Mouse (Mus musculus) heart, embryonic 14.5 days (tissue): ENCODE results near the gene Trim8. TPM values are rescaled to one million over a fixed set of nuclear protein-coding genes. Genes with fewer than 3 reads are reported as not detected.

Experiments used
- ATAC-seq: fragments of 200-750 bp; cut with Nextera tagmentation; 2 replicates; pipeline ENCODE4 v1.8.0; 2017; ENCODE audit warnings: low read depth, moderate TSS enrichment; ENCODE audit not compliant: insufficient number of reproducible peaks, insufficient read depth, low FRiP score
- H3K27ac ChIP-seq, 2 experiments: fragments of 200-500 bp in 1 of 2; fragments of 300-500 bp in 1 of 2; sonication (generic) in 1 of 2; replicated peaks in 1 of 2; 2 replicates each; pipeline ENCODE4 v1.5.1; 2012 to 2014; ENCODE audit warnings: low read depth in 2 of 2, low read length in 2 of 2, control low read depth in 1 of 2, mild to moderate bottlenecking in 1 of 2, mixed read lengths in 1 of 2; ENCODE audit not compliant: control insufficient read depth in 1 of 2, insufficient read depth in 1 of 2
- H3K27me3 ChIP-seq: fragments of 300-500 bp; sonication (generic); 2 replicates; pipeline ENCODE4 v1.6.1; 2014; ENCODE audit warnings: mild to moderate bottlenecking, low read length, control low read depth; ENCODE audit not compliant: control insufficient read depth, insufficient read depth
- H3K36me3 ChIP-seq: fragments of 300-500 bp; sonication (generic); 2 replicates; pipeline ENCODE4 v1.6.1; 2014; ENCODE audit warnings: mild to moderate bottlenecking, control low read depth, low read length, mixed read lengths; ENCODE audit not compliant: control insufficient read depth, insufficient read depth
- H3K4me1 ChIP-seq, 2 experiments: fragments of 200-500 bp in 1 of 2; fragments of 300-500 bp in 1 of 2; sonication (generic) in 1 of 2; 2 replicates each; pipeline ENCODE4 v1.6.1; 2012 to 2014; ENCODE audit warnings: low read length in 2 of 2, control low read depth in 1 of 2, mixed read lengths in 1 of 2; ENCODE audit not compliant: control insufficient read depth in 2 of 2, insufficient read depth in 2 of 2
- H3K4me2 ChIP-seq: fragments of 300-500 bp; sonication (generic); 2 replicates; pipeline ENCODE4 v1.6.1; 2014; ENCODE audit warnings: mild to moderate bottlenecking, low read length
- H3K4me3 ChIP-seq, 2 experiments: fragments of 200-500 bp in 1 of 2; fragments of 300-500 bp in 1 of 2; sonication (generic) in 1 of 2; 2 replicates each; pipeline ENCODE4 v1.5.1; 2012 to 2014; ENCODE audit warnings: low read length in 2 of 2, mild to moderate bottlenecking in 2 of 2, control low read depth in 1 of 2, low read depth in 1 of 2, moderate library complexity in 1 of 2; ENCODE audit not compliant: control insufficient read depth in 1 of 2, insufficient read depth in 1 of 2
- H3K9ac ChIP-seq: fragments of 300-500 bp; sonication (generic); 2 replicates; pipeline ENCODE4 v1.6.1; 2014; ENCODE audit warnings: mild to moderate bottlenecking, low read length
- H3K9me3 ChIP-seq: fragments of 300-500 bp; sonication (generic); 2 replicates; pipeline ENCODE4 v1.6.1; 2016; ENCODE audit warnings: low read length, control low read depth; ENCODE audit not compliant: control insufficient read depth
- WGBS: fragments of 180-500 bp; shearing (Covaris S2); extraction: QIAGEN DNeasy Blood & Tissue Kit; methylation state at CpG from one replicate; pipeline ENCODE4 v1.1.7; 2014; 5-methylcytosine and 5-hydroxymethylcytosine counted together
- polyA plus RNA-seq: library from polyadenylated mRNA; unstranded; fragments of >200 nt; fragmentation: Nextera tagmentation; extraction: Ambion mirVana; gene quantifications from 2 replicates; pipeline ENCODE4 v1.2.1, GENCODE M21; 2014

Trim8 gene
- polyA plus RNA-seq, 1 experiment from 2014 or later: 23.4 TPM

DNA sequence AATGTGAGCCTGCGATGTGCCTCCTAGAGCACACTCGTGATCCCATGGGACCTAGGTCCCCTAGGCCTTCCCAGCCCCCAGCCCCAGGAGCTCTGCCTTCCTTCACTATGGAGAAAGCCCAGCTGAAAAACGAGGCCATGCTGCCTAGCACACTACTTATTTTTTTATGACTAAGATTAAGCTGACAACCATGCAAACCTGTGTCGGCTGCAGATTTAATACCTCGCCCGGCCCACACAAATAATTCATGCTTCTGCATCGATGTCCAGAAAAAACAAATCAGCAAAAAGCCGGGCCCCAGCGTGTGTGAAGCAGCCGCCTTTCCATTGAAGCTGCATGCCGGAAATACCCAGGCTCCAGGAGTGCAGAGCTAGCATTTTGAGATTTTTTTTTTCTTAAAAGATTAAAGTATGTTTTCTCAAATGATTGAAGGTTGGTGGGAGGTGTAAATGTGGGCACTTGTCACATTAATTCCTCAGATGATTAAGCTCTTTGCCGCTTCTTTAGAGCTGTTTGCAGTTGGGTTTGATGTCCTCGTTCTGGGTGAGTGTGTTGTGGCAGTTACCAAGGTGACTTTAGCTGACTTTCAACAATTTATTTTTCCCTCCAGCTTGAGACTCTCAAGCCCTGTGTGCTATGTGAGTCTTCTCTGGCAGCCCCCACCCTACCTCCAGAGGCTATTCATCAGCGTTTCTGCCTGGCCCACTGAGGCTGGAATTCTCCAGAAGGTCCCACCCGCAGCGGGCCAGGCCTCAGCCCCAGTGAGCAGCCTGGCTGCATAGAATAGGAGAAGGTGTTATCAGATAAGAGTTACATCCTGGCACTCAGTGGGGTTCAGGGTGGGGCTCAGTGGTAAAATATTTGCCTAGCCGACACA is 30.9 kb upstream of the Trim8 start:
- no peaks in the 10 kb centered on the region for H3K9me3 ChIP-seq
- WGBS: 30% methylated on average over 17 of the region's 17 CpGs
- H3K9ac ChIP-seq: peak overlapping the region; percentile 27; the same call in 1 of the 2 replicates
- no peak for ATAC-seq
- peak overlapping the region; percentile 49 to 66 for H3K27ac ChIP-seq
- H3K36me3 ChIP-seq: peaks cover 30% of the 10 kb centered on the region
- no peak overlapping the region for H3K4me2 ChIP-seq
- no peaks in the 10 kb centered on the region for H3K27me3 ChIP-seq
- H3K4me1 ChIP-seq: peaks cover 22 to 25% of the 10 kb centered on the region in 2 experiments
- H3K4me3 ChIP-seq: no peak overlapping the region

DNA sequence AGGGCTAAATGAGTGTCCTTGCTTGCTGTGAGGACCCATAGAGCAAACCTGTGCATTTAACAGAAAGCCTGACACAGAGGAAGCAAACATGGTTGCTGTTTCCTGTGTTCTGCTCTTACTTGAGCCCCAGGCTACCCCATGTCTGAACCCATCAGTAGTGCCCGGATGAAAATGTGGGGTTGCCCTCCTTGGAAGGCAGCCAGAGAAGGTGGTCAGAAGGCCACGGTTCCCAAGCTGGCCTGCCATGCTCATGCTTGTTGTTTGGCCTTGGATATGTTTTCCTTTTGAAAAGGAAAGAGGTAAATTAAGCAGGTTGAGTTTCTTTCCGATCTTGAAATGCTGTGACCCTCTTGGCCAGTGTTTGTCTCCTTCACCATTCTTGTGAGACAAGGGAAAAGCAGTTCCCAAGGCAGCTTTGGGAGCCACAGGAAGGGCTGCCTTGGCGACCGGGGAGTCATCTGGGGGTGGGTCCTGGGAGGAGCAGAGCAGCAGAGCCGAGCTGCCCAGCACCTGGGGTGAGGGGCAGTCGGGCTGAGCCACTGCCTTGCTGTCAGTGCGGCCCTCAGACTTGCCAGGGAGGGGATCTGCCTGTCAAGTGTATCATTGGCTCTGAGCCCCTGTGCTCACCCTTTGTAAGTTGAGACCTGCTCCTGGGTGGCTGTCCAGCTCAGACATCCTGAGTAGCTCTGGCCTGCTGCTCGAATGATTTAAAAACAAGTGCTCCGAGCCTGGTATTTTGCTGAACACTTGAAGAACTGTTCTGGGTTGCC is 30.0 kb upstream of the Trim8 start:
- ATAC-seq: peak; percentile 9; the same call in 1 of the 2 replicates
- Histone ChIP-seq H3K36me3 (peaks cover 35% of the 10 kb centered on the region), H3K4me2 (no peak overlapping the region), H3K4me1 (peaks cover 22 to 25% of the 10 kb centered on the region in 2 experiments), H3K27me3 (no peaks in the 10 kb centered on the region), H3K9me3 (no peaks in the 10 kb centered on the region), H3K27ac (peak overlapping the region; percentile 49 to 66), H3K4me3 (no peak overlapping the region), H3K9ac (peak overlapping the region; percentile 28; the same call in 1 of the 2 replicates)
- 10% methylated on average over 10 of the region's 10 CpGs for WGBS

DNA sequence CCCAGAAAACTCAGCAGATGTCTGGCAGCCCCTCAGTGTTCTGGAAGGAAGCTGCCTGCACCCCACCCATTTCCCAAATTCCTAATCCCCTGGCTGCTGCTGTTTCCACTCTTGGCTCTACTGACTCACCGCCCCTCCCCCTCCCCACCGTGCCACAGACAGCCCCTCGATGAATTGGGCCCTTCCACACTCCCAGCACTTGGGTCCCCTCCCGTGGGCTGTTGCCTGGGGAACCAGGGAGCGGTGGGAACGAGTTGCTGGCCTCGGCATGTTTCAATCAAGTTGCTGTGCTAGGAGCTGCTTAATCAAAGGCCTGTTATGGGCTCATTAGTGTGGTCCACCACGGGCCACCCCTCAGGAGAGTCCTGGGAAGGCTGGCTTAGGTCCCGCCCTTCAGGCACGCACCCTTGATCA is 24.1 kb upstream of the Trim8 start:
- Histone ChIP-seq H3K27ac (peak overlapping the region in 1 of 2 experiments; percentile 79; a peak in 1 of 4 replicates), H3K36me3 (peaks cover 41% of the 10 kb centered on the region), H3K9me3 (no peaks in the 10 kb centered on the region), H3K4me2 (no peak overlapping the region), H3K4me3 (no peak overlapping the region), H3K4me1 (peaks cover 37 to 55% of the 10 kb centered on the region in 2 experiments), H3K27me3 (no peaks in the 10 kb centered on the region), H3K9ac (no peak overlapping the region)
- WGBS: 51% methylated on average over 10 of the region's 10 CpGs
- no peak for ATAC-seq

DNA sequence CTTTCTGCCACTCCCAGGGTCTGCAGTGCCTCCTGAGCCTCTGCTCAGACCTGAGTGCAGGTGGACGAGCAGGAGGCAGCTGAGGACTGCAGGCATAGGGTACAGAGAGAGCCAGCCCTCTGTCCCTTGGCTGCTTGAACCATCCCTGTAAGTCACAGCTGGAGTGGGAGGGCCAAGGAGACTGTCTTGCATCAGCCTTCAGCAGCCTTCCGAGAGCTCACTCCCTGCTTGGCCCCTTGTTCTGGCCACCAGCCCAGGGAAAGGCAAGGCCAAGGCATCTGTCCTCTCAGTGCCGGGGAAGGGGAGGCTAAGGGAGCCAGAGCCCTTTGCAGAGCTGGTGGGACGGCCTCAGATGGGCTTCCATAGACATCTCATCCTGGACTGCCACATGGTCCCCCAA is 23.3 kb upstream of the Trim8 start:
- ATAC-seq: no peak
- H3K4me2 ChIP-seq: no peak overlapping the region
- H3K36me3 ChIP-seq: peaks cover 38% of the 10 kb centered on the region
- H3K9me3 ChIP-seq: no peaks in the 10 kb centered on the region
- H3K4me3 ChIP-seq: no peak overlapping the region
- 54% methylated on average over 4 of the region's 4 CpGs for WGBS
- peak overlapping the region; percentile 50 to 79 for H3K27ac ChIP-seq
- no peaks in the 10 kb centered on the region for H3K27me3 ChIP-seq
- H3K4me1 ChIP-seq: peaks cover 44 to 63% of the 10 kb centered on the region in 2 experiments
- 0 out of 2 replicates have a peak overlapping the region, but pooled peaks have one; percentile 4 for H3K9ac ChIP-seq

DNA sequence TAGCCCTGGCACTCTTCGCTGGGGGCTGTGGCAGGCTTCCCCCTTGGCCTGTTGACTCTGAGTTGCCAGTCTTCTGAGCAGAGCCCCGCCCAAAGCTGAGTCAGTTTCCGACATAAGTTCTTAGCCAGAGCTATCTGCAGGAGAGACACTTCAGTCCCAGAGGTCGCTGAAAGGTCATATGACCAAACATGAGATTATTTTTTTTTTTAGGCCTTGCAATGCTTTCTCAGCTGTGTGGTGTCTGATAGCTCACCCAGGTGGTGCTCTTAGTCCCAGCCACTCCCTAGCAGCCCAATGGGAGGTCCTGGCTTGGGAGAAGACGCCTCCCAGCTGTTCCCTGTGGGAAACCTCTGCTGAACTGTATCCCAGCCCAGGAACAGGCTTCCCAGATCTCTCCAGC is 22.7 kb upstream of the Trim8 start:
- H3K4me3 ChIP-seq: no peak overlapping the region
- no peaks in the 10 kb centered on the region for H3K27me3 ChIP-seq
- ATAC-seq: peak; percentile 28; the same call in 1 of the 2 replicates
- H3K9ac ChIP-seq: peak overlapping the region; percentile 19; the same call in 1 of the 2 replicates
- H3K4me2 ChIP-seq: no peak overlapping the region
- 15% methylated on average over 5 of the region's 5 CpGs for WGBS
- peaks cover 48 to 69% of the 10 kb centered on the region in 2 experiments for H3K4me1 ChIP-seq
- H3K9me3 ChIP-seq: no peaks in the 10 kb centered on the region
- peak overlapping the region; percentile 53 to 79 for H3K27ac ChIP-seq
- peaks cover 34% of the 10 kb centered on the region for H3K36me3 ChIP-seq

DNA sequence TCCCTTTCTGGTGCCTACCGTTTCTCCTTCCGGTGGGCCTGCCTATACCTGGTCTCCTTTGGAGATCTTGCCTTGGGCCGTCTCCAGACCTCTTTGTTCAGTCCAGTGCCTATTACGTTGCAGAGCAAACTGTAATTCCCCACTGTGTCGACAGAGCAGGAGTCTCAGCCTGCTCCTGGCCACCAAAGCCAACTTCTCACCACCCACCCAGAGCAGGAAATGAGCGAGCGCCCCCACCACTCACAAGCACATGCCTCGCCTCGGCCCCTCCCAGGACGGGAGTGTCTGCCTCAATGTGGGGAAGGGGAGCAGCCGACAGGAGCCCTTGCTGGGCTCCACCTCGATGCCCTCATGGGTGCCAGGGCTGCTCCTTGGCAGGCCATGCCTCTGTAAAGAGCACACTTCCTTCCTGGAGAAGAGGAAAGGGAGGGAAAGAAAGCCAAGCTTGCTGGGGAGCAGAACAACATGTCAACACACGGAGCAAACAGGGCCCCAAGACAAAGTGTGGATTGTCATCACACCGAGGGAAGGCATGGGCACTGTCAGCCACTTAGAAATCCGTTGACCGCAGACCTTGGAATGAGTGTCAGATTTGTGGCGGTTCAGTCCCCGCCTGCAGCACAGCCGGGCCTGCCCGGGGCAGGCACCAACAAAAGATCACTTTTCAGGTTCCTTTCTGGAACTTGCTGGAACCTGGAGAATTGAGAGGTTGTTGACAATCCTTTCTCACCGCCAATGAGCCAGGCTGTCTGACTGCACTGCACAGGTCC is 22.0 kb upstream of the Trim8 start:
- H3K9me3 ChIP-seq: no peaks in the 10 kb centered on the region
- WGBS: 26% methylated on average over 21 of the region's 21 CpGs
- no peak overlapping the region for H3K4me3 ChIP-seq
- H3K27me3 ChIP-seq: no peaks in the 10 kb centered on the region
- peak overlapping the region; percentile 19; the same call in 1 of the 2 replicates for H3K9ac ChIP-seq
- peak overlapping the region; percentile 53 to 79 for H3K27ac ChIP-seq
- peaks cover 27% of the 10 kb centered on the region for H3K36me3 ChIP-seq
- peaks cover 55 to 76% of the 10 kb centered on the region in 2 experiments for H3K4me1 ChIP-seq
- peak; percentile 29; the same call in 1 of the 2 replicates for ATAC-seq
- H3K4me2 ChIP-seq: no peak overlapping the region
